29 mouse cellular contexts compared by ENCODE assay signal in genomic region chr1:59355440-59355839, GRCm38 (mm10).
A peak's percentile ranks its signal among the peaks of the same experiment; 100 is the strongest.
DNase-seq lines count a peak whose midpoint lies in the region; ATAC-seq and TF ChIP-seq lines count a peak whose summit lies in the region.
"Had no signal": no experiment of that assay in that cellular context is flagged by ENCODE, and none has a peak within 500 bp of the region (broad histone marks: within the 10 kb centered on the region; RNA-seq: fewer than 3 reads in every experiment).

No protein-coding gene starts in this region.

- WGBS in liver, embryonic 11.5 days = 50% methylated on average over 9 of the region's 9 CpGs
- 60% methylated on average over 9 of the region's 9 CpGs for WGBS in liver, postnatal 0 days (ENCODE audit: insufficient replicate concordance)

- no peaks in the 10 kb centered on the region for H3K27me3 ChIP-seq in liver, embryonic 11.5 days (replicated peaks; ENCODE audit: control insufficient read depth, insufficient read depth, low read length)
- H3K27me3 ChIP-seq in liver, postnatal 0 days (ENCODE audit: insufficient read depth, low read length) = no peaks in the 10 kb centered on the region
- H3K27me3 ChIP-seq: embryonic facial prominence, embryonic 13.5 days; forebrain, embryonic 12.5 days; intestine, embryonic 15.5 days; limb, embryonic 13.5 days; lung, embryonic 15.5 days had no signal

- peak; percentile 35 for DNase-seq in ES-CJ7 (ENCODE audit: low read depth, low spot score)
- peak; percentile 46 for DNase-seq in R1 (ENCODE audit: low read depth, low spot score)
- no peak for DNase-seq in liver, embryonic 11.5 days (ENCODE audit: low spot score)
- peak; percentile 22 for DNase-seq in liver, postnatal 0 days
- DNase-seq in layer of hippocampus, adult 9-10 months (ENCODE audit: low spot score) = no peak
- DNase-seq in yolk sac, embryonic 10.5 days (ENCODE audit: low spot score) = no peak
- no peak for DNase-seq in heart, adult 18-20 months
- no peak for DNase-seq in cerebellum, postnatal 25 days
- DNase-seq: adrenal gland, postnatal 10 days; cerebellum, adult 11-12 months; cerebellum, postnatal 14 days; embryo, embryonic 11 days; heart, postnatal 10 days; kidney, adult 8-10 months; kidney, postnatal 25 days; layer of hippocampus, adult 9-11 months; lung, postnatal 36 days; right cerebral cortex, postnatal 25 days; thymus, postnatal 14 days had no signal

- H3K4me1 ChIP-seq in liver, embryonic 11.5 days (replicated peaks; ENCODE audit: control insufficient read depth, insufficient read depth, low read length) = peaks cover 4% of the 10 kb centered on the region; the same call in 1 of the 2 replicates
- H3K4me1 ChIP-seq in liver, postnatal 0 days (ENCODE audit: insufficient read depth) = no peaks in the 10 kb centered on the region
- H3K4me1 ChIP-seq: embryonic facial prominence, embryonic 13.5 days; forebrain, embryonic 12.5 days; heart, embryonic 12.5 days; hindbrain, embryonic 10.5 days; intestine, embryonic 15.5 days; limb, embryonic 13.5 days; lung, embryonic 15.5 days; midbrain, embryonic 10.5 days had no signal

- H3K4me3 ChIP-seq in liver, embryonic 11.5 days (ENCODE audit: low read depth, low read length) = no peak overlapping the region
- no peak overlapping the region for H3K4me3 ChIP-seq in liver, postnatal 0 days (ENCODE audit: low read depth, low read length)
- H3K4me3 ChIP-seq: embryonic facial prominence, embryonic 13.5 days; erythroblast, embryonic 14.5 days; forebrain, embryonic 12.5 days; heart, embryonic 12.5 days; hindbrain, embryonic 10.5 days; intestine, embryonic 15.5 days; limb, embryonic 13.5 days; lung, embryonic 15.5 days; midbrain, embryonic 10.5 days had no signal

- ATAC-seq in liver, embryonic 11.5 days (replicated peaks; ENCODE audit: low FRiP score) = peak; percentile 78
- peak; percentile 67 for ATAC-seq in liver, postnatal 0 days
- ATAC-seq: hindbrain, embryonic 16.5 days; intestine, embryonic 15.5 days had no signal

- no peak for TF ChIP-seq EP300 in liver, postnatal 0 days (IDR thresholded peaks at IDR 0.05; ENCODE audit: low read depth)

- no peak overlapping the region for H3K9ac ChIP-seq in liver, embryonic 11.5 days (ENCODE audit: low read depth, low read length)
- no peak overlapping the region for H3K9ac ChIP-seq in liver, postnatal 0 days (replicated peaks)
- H3K9ac ChIP-seq: embryonic facial prominence, embryonic 13.5 days; forebrain, embryonic 12.5 days; heart, embryonic 12.5 days; intestine, embryonic 15.5 days; limb, embryonic 13.5 days; lung, embryonic 15.5 days had no signal

- no peak overlapping the region for H3K27ac ChIP-seq in liver, embryonic 11.5 days (ENCODE audit: low read depth, low read length)
- no peak overlapping the region for H3K27ac ChIP-seq in liver, postnatal 0 days (ENCODE audit: low read depth)
- H3K27ac ChIP-seq: embryonic facial prominence, embryonic 13.5 days; forebrain, embryonic 12.5 days; hindbrain, embryonic 10.5 days; intestine, embryonic 15.5 days; limb, embryonic 13.5 days; lung, embryonic 15.5 days; midbrain, embryonic 10.5 days had no signal

- no peak for TF ChIP-seq CTCF in liver, postnatal 0 days (IDR thresholded peaks at IDR 0.05; ENCODE audit: low read depth)

- H3K36me3 ChIP-seq in liver, embryonic 11.5 days (ENCODE audit: control insufficient read depth, insufficient read depth, low read length) = no peaks in the 10 kb centered on the region
- H3K36me3 ChIP-seq in liver, postnatal 0 days (replicated peaks; ENCODE audit: insufficient read depth, low read length) = no peaks in the 10 kb centered on the region
- H3K36me3 ChIP-seq: embryonic facial prominence, embryonic 13.5 days; forebrain, embryonic 12.5 days; heart, embryonic 12.5 days; hindbrain, embryonic 10.5 days; intestine, embryonic 15.5 days; limb, embryonic 13.5 days; lung, embryonic 15.5 days; midbrain, embryonic 10.5 days had no signal

- H3K4me2 ChIP-seq in liver, embryonic 11.5 days = 0 out of 2 replicates have a peak overlapping the region, but pooled peaks have one; percentile 22
- H3K4me2 ChIP-seq in liver, postnatal 0 days (ENCODE audit: low read depth, low read length) = no peak overlapping the region
- H3K4me2 ChIP-seq: embryonic facial prominence, embryonic 13.5 days; forebrain, embryonic 12.5 days; heart, embryonic 12.5 days; intestine, embryonic 15.5 days; limb, embryonic 13.5 days; lung, embryonic 15.5 days had no signal

- H3K9me3 ChIP-seq in liver, embryonic 11.5 days (ENCODE audit: control insufficient read depth, low read length) = no peaks in the 10 kb centered on the region
- no peaks in the 10 kb centered on the region for H3K9me3 ChIP-seq in liver, postnatal 0 days (ENCODE audit: low read length)
- H3K9me3 ChIP-seq: embryonic facial prominence, embryonic 13.5 days; intestine, embryonic 15.5 days; limb, embryonic 13.5 days; lung, embryonic 15.5 days had no signal

Comparison
In these comparisons a context has a peak if more than half of its experiments do, and no peak if none do; other contexts are left out.
1. DNase-seq: peak in ES-CJ7 (single experiment), R1 (single experiment) and liver, postnatal 0 days (single experiment); none in liver, embryonic 11.5 days (single experiment), layer of hippocampus, adult 9-10 months (single experiment), yolk sac, embryonic 10.5 days (single experiment), heart, adult 18-20 months (0 of 2) and cerebellum, postnatal 25 days (0 of 2).